Mouse (Mus musculus) olfactory bulb, adult 2 months (tissue): Measurements from ENCODE around the gene Poll.

Source experiments
- CTCF ChIP-seq: fragments of 200-500 bp; IDR thresholded peaks from 2 replicates; pipeline ENCODE4 v1.5.1; 2012; ENCODE audit warnings: low read depth, mild to moderate bottlenecking, low read length, moderate library complexity; ENCODE audit not compliant: insufficient read depth
- POLR2A ChIP-seq: fragments of 200-500 bp; IDR thresholded peaks from 2 replicates; pipeline ENCODE4 v1.6.1; 2012; ENCODE audit warnings: mild to moderate bottlenecking, low read depth, low read length, moderate library complexity; ENCODE audit not compliant: insufficient read depth

DNA sequence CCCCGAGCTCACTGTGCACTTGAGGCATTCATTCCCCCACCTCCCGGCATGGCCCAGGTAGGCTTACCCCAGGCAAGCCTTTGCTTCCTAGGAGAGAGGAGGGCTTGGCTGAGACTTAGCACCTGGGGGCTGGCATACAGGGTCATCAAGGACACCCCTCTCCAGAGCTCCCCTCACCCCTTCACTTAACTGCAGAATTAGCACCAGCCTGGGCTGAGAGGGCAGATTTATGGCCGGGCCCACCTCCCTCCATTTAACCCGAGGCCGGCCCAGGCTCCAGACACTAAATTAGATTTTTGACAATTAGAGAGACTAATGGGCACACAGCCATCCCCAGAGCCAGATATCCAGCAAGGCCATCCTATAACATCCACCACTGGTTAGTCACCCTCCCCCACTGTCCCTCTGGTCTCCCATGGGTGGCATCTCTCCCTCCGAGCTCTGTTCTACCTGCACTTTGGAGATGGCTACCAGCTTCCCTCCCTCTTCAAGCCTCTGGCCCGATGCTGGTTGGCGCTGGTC, 25.1 kb downstream of the Poll start:
- TF ChIP-seq CTCF = no peak
- TF ChIP-seq POLR2A = no peak
